8 mouse cellular contexts compared by ENCODE assay signal in genomic region chr10:24080166-24080565, GRCm38 (mm10). TPM values are rescaled to one million over a fixed set of nuclear protein-coding genes. Genes with fewer than 3 reads are reported as not detected.
DNase-seq lines count a peak whose midpoint lies in the region; ATAC-seq lines count a peak whose summit lies in the region.

No protein-coding gene starts in this region.

- ATAC-seq in common myeloid progenitor, adult 5-6 weeks (replicated peaks; ENCODE audit: low read depth, poor library complexity, severe bottlenecking): peak; percentile 82

- peak; percentile 28 to 81 for DNase-seq in adrenal gland, adult (ENCODE audit: inconsistent age in 2 of 2, low spot score in 1 of 2)
- DNase-seq in adrenal gland, postnatal 4 days (ENCODE audit: low spot score in 2 of 2): no peak
- peak; percentile 30 for DNase-seq in ovary, postnatal 36 days (ENCODE audit: low spot score)
- no peak for DNase-seq in ovary, adult 18-20 months (ENCODE audit: low spot score)
- peak; percentile 51 to 67 for DNase-seq in heart, postnatal 10 days
- DNase-seq in left cerebral cortex, postnatal 4 days: peak; percentile 32
- peak; percentile 35 for DNase-seq in right cerebral cortex, postnatal 14 days

- intact Hi-C loops in heart, postnatal 10 days (cut with DNase I): loop anchor here (1.0 kb wide), 2 partner anchors 101 to 264 kb away; no protein-coding TSS in a partner anchor
- intact Hi-C loops in left cerebral cortex, postnatal 4 days (cut with DNase I): loop anchor here (2.0 kb wide), 1 partner anchor 267 kb away; no protein-coding TSS in a partner anchor

RNA-seq across cellular contexts. Expression of gene Taar8a, which starts 3.9 kb away (rescaled TPM):
- under 1 TPM in 1 of 2 experiments, not detected in 1; 0.51 TPM for total RNA-seq in adrenal gland, postnatal 4 days (2021)
- total RNA-seq in common myeloid progenitor, adult 5-6 weeks (2017): not detected in 2 replicates
- total RNA-seq in heart, postnatal 10 days (2021): not detected
- not detected for total RNA-seq in left cerebral cortex, postnatal 4 days (2021)

RNA-seq across cellular contexts. Expression of gene Taar8b, which starts 11.9 kb away (rescaled TPM):
- total RNA-seq in adrenal gland, postnatal 4 days (2021): not detected
- total RNA-seq in common myeloid progenitor, adult 5-6 weeks (2017): not detected in 2 replicates
- total RNA-seq in heart, postnatal 10 days (2021): not detected
- not detected for total RNA-seq in left cerebral cortex, postnatal 4 days (2021)

RNA-seq across cellular contexts. Expression of gene Taar8c, which starts 21.5 kb away (rescaled TPM):
- total RNA-seq in adrenal gland, postnatal 4 days (2021): not detected
- total RNA-seq in common myeloid progenitor, adult 5-6 weeks (2017): not detected in 2 replicates
- not detected for total RNA-seq in heart, postnatal 10 days (2021)
- not detected for total RNA-seq in left cerebral cortex, postnatal 4 days (2021)

RNA-seq across cellular contexts. Expression of gene Taar9, which starts 29.2 kb away (rescaled TPM):
- total RNA-seq in adrenal gland, postnatal 4 days (2021): not detected
- total RNA-seq in common myeloid progenitor, adult 5-6 weeks (2017): not detected in 2 replicates
- not detected for total RNA-seq in heart, postnatal 10 days (2021)
- not detected for total RNA-seq in left cerebral cortex, postnatal 4 days (2021)

RNA-seq across cellular contexts. Expression of gene Taar7f, which starts 30.9 kb away (rescaled TPM):
- not detected for total RNA-seq in adrenal gland, postnatal 4 days (2021)
- total RNA-seq in common myeloid progenitor, adult 5-6 weeks (2017): not detected in 2 replicates
- total RNA-seq in heart, postnatal 10 days (2021): not detected
- not detected for total RNA-seq in left cerebral cortex, postnatal 4 days (2021)

Comparison
In these comparisons a context has a peak if more than half of its experiments do, and no peak if none do; other contexts are left out.
1. DNase-seq: peak in adrenal gland, adult (2 of 2), ovary, postnatal 36 days (single experiment), heart, postnatal 10 days (2 of 2), left cerebral cortex, postnatal 4 days (single experiment) and right cerebral cortex, postnatal 14 days (single experiment); none in adrenal gland, postnatal 4 days (0 of 2) and ovary, adult 18-20 months (single experiment).